Mouse (Mus musculus) urinary bladder, postnatal 10 days (tissue): ENCODE measurements at regions not wholly inside any gene's neighbourhood (a gene's known extent, or its start where the extent isn't known, plus 50 kb on each side); places are given as distances from the start of the nearest gene placed in this dataset.

Experiments
- DNase-seq: peaks from one replicate; pipeline ENCODE4 v3.0.0; 2022; ENCODE audit warnings: low spot score

DNA sequence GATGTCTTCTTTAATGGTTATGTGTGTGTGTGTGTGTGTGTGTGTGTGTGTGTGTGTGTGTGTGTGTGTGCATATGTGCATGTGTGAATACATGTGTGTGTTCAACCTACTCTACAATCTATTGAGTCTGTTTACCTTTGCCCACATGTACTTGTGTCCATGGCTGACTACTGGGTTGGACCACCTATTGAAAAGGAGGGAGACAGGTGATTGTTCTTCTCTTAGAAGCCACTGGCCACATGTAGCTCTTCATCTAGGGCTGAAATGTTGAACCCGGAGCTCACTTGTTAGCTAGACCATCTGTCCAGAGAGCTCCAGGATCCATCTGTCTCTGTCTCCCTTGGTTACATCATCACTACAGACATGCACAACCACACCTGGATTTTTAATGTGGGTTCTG, 141.8 kb upstream of the Jade1 start:
- DNase-seq = no peak

DNA sequence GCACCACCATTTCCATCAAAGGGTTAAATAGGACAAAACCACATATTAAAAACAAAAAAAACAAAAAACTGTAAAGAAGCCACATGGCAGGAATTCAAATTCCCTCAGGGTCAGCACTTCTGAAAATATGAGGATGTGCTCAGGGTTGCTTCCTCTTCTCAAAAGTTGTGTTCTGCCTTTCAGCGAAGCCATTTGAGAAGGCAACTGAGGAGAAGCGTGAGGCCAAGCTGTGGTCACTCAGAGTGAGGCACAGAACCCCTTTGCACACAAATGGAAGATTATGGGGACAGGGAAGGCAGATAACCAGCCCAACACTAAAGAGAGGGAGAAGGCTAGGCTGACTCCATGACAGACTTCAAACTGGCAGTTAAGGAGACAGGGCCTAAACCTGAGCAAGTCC, 142.8 kb upstream of the Jade1 start:
- no peak for DNase-seq

DNA sequence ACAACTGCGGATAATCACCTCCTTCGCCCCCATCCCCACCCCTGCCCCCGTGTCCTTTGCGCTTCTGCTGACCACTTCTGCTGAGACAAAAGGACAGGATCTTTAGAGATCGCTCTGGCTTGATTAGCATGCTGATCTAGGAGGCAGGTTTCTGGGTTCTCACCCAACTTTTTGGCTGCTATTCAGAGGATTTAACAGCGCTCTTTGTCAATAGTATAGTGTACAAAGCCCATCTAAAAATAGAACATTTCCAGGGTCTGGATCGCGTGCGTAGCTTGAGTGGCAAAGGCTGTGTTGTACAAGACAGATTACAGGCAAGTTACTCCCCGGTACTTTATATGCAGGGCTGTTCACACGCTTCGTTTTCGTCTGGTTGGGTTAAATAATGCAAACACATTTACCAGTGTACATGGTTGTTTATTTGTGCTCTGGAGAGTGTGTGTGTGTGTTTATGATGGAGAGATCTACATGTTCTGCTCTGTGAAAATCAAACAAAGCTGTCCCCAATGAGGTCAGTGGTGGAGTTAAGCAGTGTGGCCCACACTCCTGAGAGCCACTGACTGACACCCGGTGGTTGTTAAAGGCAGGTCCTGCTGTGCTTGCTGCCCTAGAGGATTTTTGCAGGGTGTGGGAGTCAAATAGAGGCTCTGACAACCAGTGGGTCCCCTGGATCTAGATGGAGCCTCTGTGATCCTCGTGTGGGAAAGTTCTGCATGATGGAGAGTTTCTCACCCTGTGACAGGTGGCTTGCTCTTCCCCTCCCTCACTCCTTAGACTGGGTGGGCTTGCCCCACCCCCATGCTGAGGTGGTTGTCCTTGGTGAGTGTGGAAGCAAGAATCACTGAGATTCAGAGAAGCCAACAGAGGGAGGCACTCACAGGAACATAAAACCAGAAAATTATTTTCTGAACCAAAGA, 146.5 kb upstream of the Jade1 start:
- no peak for DNase-seq

- DNase-seq = no peak
These were observed 147.1 kb upstream of the Jade1 start for GRCm38 (mm10) chr3:41408423-41408820.

- no peak for DNase-seq
These were observed 147.5 kb upstream of the Jade1 start for GRCm38 (mm10) chr3:41407988-41408387.

- no peak for DNase-seq
These were observed 148.0 kb upstream of the Jade1 start for GRCm38 (mm10) chr3:41407520-41407919.

- DNase-seq = no peak
These were observed 153.7 kb upstream of the Jade1 start for GRCm38 (mm10) chr3:41401881-41402280.

GRCm38 (mm10) chr3:41389868-41390267, 165.7 kb upstream of the Jade1 start:
- no peak for DNase-seq

- DNase-seq = no peak
These were observed 167.9 kb upstream of the Jade1 start for GRCm38 (mm10) chr3:41387469-41388212.

DNA sequence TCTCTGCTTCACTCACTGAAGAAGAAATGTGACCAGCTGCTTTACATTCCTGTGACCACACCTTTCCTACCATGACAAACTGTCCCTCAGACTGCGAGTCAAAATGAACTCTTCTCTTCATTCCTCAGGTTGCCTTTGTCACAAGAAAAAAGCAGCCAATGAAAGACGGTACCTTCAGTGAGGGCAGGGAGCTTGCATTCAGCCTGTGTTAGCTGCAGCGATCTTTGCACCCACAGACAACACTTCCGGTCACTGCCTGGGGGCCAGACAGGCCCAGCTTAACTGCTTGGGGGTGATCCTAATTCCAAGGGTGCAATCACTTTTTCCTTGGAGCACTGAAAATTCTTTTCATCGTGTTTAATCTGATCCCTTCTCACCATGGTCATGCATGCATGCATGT, 169.2 kb upstream of the Jade1 start:
- no peak for DNase-seq

GRCm38 (mm10) chr3:41384410-41384809, 171.1 kb upstream of the Jade1 start:
- DNase-seq = no peak

DNA sequence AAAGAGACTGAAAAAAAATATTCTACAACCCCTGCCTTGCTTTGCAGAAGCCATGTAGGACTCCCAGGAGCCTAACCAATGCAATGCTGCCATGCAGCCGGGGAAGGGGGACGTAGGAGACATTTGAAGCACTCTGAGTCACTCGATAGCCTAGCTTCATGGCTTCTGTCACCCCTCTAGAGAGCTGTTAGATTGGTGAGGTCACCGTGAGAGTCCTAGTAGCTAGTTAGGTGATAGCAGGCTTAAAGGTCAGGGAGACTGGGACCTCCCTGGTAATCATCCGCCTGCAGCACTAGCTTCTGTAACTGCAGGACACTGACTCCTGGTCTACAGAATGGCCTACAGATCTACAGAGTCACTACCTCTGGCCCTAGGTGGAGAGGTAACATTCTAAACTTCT, 177.0 kb upstream of the Jade1 start:
- no peak for DNase-seq

DNA sequence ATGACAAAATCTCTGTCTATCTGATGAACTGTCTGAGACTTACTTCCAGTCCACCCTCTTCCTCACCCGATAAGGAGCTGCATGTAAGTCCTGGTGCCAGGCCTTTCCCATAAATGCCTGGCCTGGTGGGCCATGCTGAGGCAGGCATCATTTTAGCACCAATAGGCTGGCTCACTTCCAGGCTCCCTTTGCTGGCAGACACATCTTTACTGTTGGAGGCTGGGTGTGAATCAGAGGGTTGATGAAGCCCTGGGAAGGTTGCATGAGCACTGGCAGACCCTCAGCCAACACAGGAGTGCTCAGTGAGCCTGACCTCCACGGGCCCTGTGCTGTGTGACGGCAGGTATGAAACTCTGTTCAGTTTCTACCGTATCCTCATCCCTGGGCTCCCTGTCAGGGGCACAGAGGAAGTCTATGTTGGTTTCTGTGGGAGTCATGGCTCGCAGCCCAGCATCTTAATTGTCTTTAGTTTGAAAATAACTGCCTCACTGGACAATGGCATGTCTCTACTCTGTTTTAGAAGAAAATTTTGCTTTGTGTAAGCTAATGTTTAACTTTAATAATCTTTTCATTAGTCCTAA, 177.6 kb upstream of the Jade1 start:
- DNase-seq = no peak

GRCm38 (mm10) chr3:41376848-41377582, 178.5 kb upstream of the Jade1 start:
- no peak for DNase-seq

DNA sequence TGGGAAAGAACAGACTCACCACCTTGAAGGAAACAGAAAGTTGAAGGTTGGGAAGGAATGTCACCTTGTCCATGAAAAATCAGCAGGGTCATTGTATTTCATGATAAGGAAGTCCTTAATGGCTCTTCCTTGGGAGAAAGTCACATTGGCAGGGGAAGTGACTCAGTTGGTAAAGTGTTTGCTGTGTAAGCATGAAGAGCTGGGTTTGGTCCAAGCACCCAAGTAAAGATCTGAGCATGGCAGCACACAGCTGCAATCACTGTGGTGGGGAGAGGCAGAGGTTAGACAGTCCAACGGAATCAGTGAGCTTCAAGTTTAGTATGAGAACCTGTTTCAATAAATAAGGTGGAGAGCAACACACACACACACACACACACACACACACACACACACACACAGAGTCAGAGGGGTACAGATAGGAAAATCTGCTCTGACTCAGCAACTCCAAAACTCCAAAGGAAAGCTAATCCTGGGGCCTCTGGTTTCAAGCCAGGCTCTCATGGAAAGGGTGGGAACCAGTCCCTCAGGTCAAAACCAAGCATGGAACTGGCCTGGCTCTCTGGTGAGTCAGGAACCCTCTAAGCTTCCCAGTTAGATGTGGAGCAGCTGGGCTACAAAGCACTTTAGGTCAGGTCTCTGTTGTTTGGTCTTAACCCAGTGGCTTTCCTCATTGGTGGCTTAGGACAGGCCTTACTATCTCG, 180.2 kb upstream of the Jade1 start:
- no peak for DNase-seq

DNA sequence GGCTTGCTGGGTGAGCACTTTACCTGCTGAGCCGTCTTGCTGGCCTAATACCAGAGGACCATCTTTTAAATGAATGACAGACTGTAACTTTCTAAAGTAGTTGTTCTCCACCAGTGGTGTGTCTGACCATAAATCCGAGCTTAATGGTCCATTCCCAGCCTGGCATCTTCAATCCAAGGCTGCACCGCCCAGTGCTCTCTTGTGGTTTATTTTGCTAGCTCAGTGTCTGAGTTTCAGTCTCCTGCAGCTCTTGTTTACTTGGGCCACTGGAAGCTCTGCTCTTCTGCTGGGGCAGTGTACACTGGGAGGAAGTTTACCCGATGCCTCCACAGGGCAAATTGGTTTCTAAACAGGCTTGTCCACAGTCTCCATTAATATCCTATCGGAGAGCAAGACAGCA, 182.3 kb upstream of the Jade1 start:
- no peak for DNase-seq

DNA sequence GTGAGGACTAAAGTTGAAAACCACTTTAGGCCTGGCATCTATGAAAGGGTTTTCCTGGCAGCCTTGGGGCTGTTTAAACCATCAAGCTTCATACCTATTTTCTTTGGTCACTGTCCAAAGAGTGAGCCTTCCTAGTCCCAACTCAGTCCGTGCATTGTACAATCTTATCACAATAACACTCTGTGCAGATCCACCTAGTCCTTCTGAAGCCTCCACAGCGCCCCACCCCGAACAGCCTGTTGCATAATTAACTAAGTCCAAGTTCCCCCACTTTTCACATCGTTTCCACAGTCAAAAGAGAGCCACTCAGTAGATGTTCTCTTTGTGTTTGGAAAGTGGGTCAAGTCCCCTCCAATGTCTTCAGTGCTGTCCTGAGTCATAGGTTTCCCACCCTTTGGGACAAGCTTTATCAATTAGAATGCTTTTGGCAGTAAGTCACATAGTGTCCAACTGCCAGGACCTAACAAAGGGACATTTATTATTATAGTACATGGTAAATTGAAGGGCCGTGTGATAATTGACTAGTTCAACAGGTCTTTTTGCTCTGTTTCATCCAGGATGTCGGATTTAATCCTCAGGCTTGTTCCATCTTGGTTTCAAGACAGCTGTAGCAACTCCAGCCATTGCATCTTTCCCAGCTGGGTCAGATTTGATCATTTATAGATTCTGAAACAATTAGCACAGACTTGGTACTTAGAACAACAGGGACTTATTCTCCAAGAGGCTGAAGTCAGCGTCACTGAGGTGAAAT, 187.0 kb upstream of the Jade1 start:
- DNase-seq = no peak

DNA sequence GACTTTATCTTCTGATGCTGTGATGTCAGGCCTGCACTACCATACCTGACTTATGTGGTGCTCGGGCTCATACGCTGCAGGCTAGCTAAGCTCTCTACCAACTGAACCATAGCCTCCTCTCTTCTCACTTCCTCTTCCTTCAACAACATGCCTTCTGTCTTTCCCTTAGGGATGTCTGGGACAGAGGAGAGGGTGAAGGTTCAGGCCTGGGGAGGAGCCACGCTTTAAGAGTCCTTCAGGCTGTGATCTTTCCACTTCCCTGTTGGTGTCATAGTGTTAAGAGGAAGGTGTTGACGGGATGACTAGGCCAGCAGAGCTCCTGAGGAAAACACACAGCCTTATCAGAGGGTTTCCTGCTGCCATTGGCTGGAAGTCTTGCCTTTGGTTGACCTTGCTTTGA, 188.8 kb upstream of the Jade1 start:
- no peak for DNase-seq

DNA sequence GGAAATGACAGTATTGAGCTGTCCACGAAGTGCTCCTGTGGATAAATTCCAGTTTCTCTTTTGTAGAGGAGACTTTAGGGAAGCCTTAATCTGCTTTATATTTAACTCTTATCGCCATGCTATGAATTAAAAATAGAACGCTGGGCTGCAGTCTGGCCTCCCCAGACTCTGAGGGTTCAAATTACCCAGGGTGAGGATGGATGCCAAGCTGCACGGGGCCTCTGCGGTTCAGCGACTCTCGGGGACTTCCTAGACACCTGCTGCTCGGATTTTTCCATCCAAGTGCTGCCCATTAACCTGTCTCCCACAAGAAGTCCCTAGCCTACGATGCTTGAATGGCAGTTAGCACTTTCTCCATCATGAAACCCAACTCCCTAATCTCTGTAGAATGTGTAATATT, 189.3 kb upstream of the Jade1 start:
- no peak for DNase-seq

DNA sequence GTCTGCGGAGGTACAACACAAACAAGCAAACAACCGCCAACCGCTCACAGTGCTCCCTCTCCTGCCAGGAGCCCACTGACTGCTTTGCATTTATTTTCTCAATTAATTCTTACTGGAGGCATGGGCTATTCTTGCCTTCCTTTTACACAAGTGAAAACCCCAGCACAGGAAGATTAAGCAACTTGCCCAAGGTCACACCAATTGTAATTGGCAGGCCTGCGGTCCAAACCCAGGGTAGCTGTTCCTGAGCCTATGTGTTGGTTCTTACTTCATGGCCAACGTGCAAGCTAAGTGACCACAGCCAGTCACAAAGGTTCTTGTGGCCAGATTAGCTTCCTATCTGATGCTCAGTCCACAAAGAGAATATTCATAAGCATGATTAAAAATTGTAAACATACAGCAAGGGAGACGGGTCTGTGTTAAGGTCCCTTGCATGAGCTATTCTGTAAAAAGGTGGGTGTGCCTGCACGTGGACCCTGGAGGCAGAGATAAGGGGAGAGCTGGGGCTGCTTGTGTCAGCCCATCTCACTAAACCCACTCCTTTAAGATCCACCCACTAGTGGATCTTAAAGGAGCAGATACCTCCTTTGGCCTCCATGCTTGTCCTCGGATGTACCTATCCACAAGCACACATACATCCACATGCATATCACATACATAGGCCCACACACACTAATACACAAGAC, 190.2 kb upstream of the Jade1 start:
- no peak for DNase-seq
